Mouse (Mus musculus): ENCODE data around the gene Tbl3. TPM values are rescaled to one million over a fixed set of nuclear protein-coding genes. Genes with fewer than 3 reads are reported as not detected.
"Not testable (repeated sequence)": the region's sequence is repeated elsewhere in the genome, so short reads cannot be mapped to it uniquely, and the experiment has no call there.

Tbl3 gene
- total RNA-seq, 1 experiment from 2014 or later: 46.1 TPM

- no peak for ATAC-seq (replicated peaks; ENCODE audit: low read depth, poor library complexity, severe bottlenecking)
Measured at GRCm38 (mm10) chr17:24729067-24729466, 21.6 kb upstream of the Tbl3 start.

- no peak for ATAC-seq (replicated peaks; ENCODE audit: low read depth, poor library complexity, severe bottlenecking)
Measured at GRCm38 (mm10) chr17:24728184-24728583, 20.7 kb upstream of the Tbl3 start.

- no peak for ATAC-seq (replicated peaks; ENCODE audit: low read depth, poor library complexity, severe bottlenecking)
Measured at GRCm38 (mm10) chr17:24727618-24728017, 20.2 kb upstream of the Tbl3 start, which contains the start of gene Rpl3l. Gene Rpl3l (plus strand): TSS chr17:24727820.

GRCm38 (mm10) chr17:24725637-24726390 lies 18.4 kb upstream of the Tbl3 start:
- no peak for ATAC-seq (replicated peaks; ENCODE audit: low read depth, poor library complexity, severe bottlenecking)

GRCm38 (mm10) chr17:24724184-24724583 lies 16.7 kb upstream of the Tbl3 start, which contains the start of gene Ndufb10:
Gene Ndufb10 (minus strand): TSS chr17:24724478.
- peak; percentile 64 for ATAC-seq (replicated peaks; ENCODE audit: low read depth, poor library complexity, severe bottlenecking)

GRCm38 (mm10) chr17:24723881-24724180 lies 16.4 kb upstream of the Tbl3 start:
- ATAC-seq (replicated peaks; ENCODE audit: low read depth, poor library complexity, severe bottlenecking): no peak

- ATAC-seq (replicated peaks; ENCODE audit: low read depth, poor library complexity, severe bottlenecking): no peak
Measured at GRCm38 (mm10) chr17:24723122-24723880, 15.8 kb upstream of the Tbl3 start.

GRCm38 (mm10) chr17:24722220-24722924 lies 14.9 kb upstream of the Tbl3 start:
- no peak for ATAC-seq (replicated peaks; ENCODE audit: low read depth, poor library complexity, severe bottlenecking)

GRCm38 (mm10) chr17:24721383-24721955 lies 14.0 kb upstream of the Tbl3 start:
- not testable (repeated sequence) for ATAC-seq (replicated peaks; ENCODE audit: low read depth, poor library complexity, severe bottlenecking)

GRCm38 (mm10) chr17:24720616-24721015 lies 13.2 kb upstream of the Tbl3 start:
- ATAC-seq (replicated peaks; ENCODE audit: low read depth, poor library complexity, severe bottlenecking): not testable (repeated sequence)

GRCm38 (mm10) chr17:24719494-24720222 lies 12.2 kb upstream of the Tbl3 start:
- peak; percentile 86 for ATAC-seq (replicated peaks; ENCODE audit: low read depth, poor library complexity, severe bottlenecking)

GRCm38 (mm10) chr17:24718938-24719337 lies 11.5 kb upstream of the Tbl3 start:
- not testable (repeated sequence) for ATAC-seq (replicated peaks; ENCODE audit: low read depth, poor library complexity, severe bottlenecking)

- ATAC-seq (replicated peaks; ENCODE audit: low read depth, poor library complexity, severe bottlenecking): no peak
Measured at GRCm38 (mm10) chr17:24717943-24718342, 10.5 kb upstream of the Tbl3 start, which contains the start of the genes Rnf151 and Rps2. Gene Rnf151 (minus strand): TSS chr17:24718063. Gene Rps2 (plus strand): TSS chr17:24718116.

GRCm38 (mm10) chr17:24716166-24716682 lies 8.8 kb upstream of the Tbl3 start:
- no peak for ATAC-seq (replicated peaks; ENCODE audit: low read depth, poor library complexity, severe bottlenecking)

GRCm38 (mm10) chr17:24715556-24715955 lies 8.1 kb upstream of the Tbl3 start:
- ATAC-seq (replicated peaks; ENCODE audit: low read depth, poor library complexity, severe bottlenecking): no peak

GRCm38 (mm10) chr17:24708646-24709045 lies 1.2 kb upstream of the Tbl3 start:
- ATAC-seq (replicated peaks; ENCODE audit: low read depth, poor library complexity, severe bottlenecking): peak; percentile 48

- ATAC-seq (replicated peaks; ENCODE audit: low read depth, poor library complexity, severe bottlenecking): peak; percentile 28
Measured at GRCm38 (mm10) chr17:24707801-24708425, 453 bp upstream of the Tbl3 start.

GRCm38 (mm10) chr17:24705821-24706220 lies 1.6 kb downstream of the Tbl3 start:
- ATAC-seq (replicated peaks; ENCODE audit: low read depth, poor library complexity, severe bottlenecking): no peak

GRCm38 (mm10) chr17:24701251-24701650 lies 6.2 kb downstream of the Tbl3 start:
- no peak for ATAC-seq (replicated peaks; ENCODE audit: low read depth, poor library complexity, severe bottlenecking)

All from common myeloid progenitor, adult 5-6 weeks (primary cell).